Mouse (Mus musculus): ENCODE results near the gene Adcyap1r1. TPM values are rescaled to one million over a fixed set of nuclear protein-coding genes. Genes with fewer than 3 reads are reported as not detected.

Adcyap1r1 gene
- total and polyA plus RNA-seq, 3 experiments, result not detected

DNA sequence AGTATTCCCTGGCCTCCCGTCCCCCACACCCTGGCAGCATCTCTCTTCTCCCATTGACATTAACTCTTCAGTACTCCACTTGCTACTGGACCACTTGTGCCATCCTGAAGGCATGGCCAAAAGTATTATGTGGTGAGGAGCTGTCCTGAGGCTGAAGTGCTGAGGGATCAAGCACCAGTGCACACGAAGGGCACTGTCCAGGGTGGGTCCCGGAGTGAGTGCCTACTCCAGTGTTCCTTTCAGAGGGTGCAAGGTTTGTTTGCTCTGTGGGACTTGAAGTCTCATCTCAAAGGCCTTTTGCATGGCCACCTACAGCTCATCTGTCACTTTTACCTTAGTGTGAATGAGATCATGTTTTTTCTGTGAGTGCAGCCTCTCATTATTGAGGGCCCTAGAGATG lies 31.4 kb upstream of the Adcyap1r1 start:
- no peak for DNase-seq (ENCODE audit: low read depth, low spot score)
- Histone ChIP-seq H3K9ac (ENCODE audit: control insufficient read depth, low read depth, low read length, poor library complexity, severe bottlenecking) (no peak overlapping the region), H3K27ac (ENCODE audit: control insufficient read depth, low read depth, low read length) (no peak overlapping the region), H3K79me2 (ENCODE audit: control insufficient read depth, insufficient read depth, low read length, poor library complexity) (no peaks in the 10 kb centered on the region), H3K9me3 (replicated peaks; ENCODE audit: insufficient read depth, low read length) (no peaks in the 10 kb centered on the region), H3K27me3 (ENCODE audit: control insufficient read depth in 1 of 2, insufficient read depth in 2 of 2, low read length in 2 of 2) (no peaks in the 10 kb centered on the region), H3K36me3 (ENCODE audit: control insufficient read depth in 1 of 2, insufficient read depth in 2 of 2, low read length in 2 of 2) (no peaks in the 10 kb centered on the region), H3K4me1 (ENCODE audit: control insufficient read depth in 1 of 2, insufficient read depth in 2 of 2, low read length in 2 of 2) (no peaks in the 10 kb centered on the region), H3K4me3 (ENCODE audit: control insufficient read depth in 1 of 2, insufficient read depth in 1 of 2, low read depth in 2 of 2, low read length in 2 of 2) (no peak overlapping the region)
- TF ChIP-seq JUND (IDR thresholded peaks at IDR 0.05; ENCODE audit: low read depth, low read length) (no peak), TBP (IDR thresholded peaks at IDR 0.05; ENCODE audit: low read depth, low read length) (no peak), TCF12 (IDR thresholded peaks at IDR 0.05; ENCODE audit: low read depth, low read length) (no peak), POLR2AphosphoS5 (IDR thresholded peaks at IDR 0.05; ENCODE audit: borderline replicate concordance, low read depth, low read length) (no peak), SIN3A (IDR thresholded peaks at IDR 0.05; ENCODE audit: low read length) (no peak), POLR2AphosphoS2 (IDR thresholded peaks at IDR 0.05; ENCODE audit: low read length) (no peak), ZMIZ1 (IDR thresholded peaks at IDR 0.05; ENCODE audit: low read depth, low read length) (no peak), ZC3H11A (IDR thresholded peaks at IDR 0.05; ENCODE audit: low read depth, low read length) (no peak), ZKSCAN1 (IDR thresholded peaks at IDR 0.05; ENCODE audit: low read depth, low read length) (no peak), RAD21 (IDR thresholded peaks at IDR 0.05; ENCODE audit: low read depth, low read length) (no peak)

- Histone ChIP-seq H3K9ac (ENCODE audit: control insufficient read depth, low read depth, low read length, poor library complexity, severe bottlenecking) (no peak overlapping the region), H3K9me3 (replicated peaks; ENCODE audit: insufficient read depth, low read length) (no peaks in the 10 kb centered on the region), H3K27ac (ENCODE audit: control insufficient read depth, low read depth, low read length) (no peak overlapping the region), H3K4me1 (ENCODE audit: control insufficient read depth in 1 of 2, insufficient read depth in 2 of 2, low read length in 2 of 2) (no peaks in the 10 kb centered on the region), H3K27me3 (ENCODE audit: control insufficient read depth in 1 of 2, insufficient read depth in 2 of 2, low read length in 2 of 2) (no peaks in the 10 kb centered on the region), H3K36me3 (ENCODE audit: control insufficient read depth in 1 of 2, insufficient read depth in 2 of 2, low read length in 2 of 2) (no peaks in the 10 kb centered on the region), H3K4me3 (ENCODE audit: control insufficient read depth in 1 of 2, insufficient read depth in 1 of 2, low read depth in 2 of 2, low read length in 2 of 2) (no peak overlapping the region), H3K79me2 (ENCODE audit: control insufficient read depth, insufficient read depth, low read length, poor library complexity) (no peaks in the 10 kb centered on the region)
- TF ChIP-seq RCOR1 (IDR thresholded peaks at IDR 0.05; ENCODE audit: low read depth, low read length) (no peak), TAL1 (IDR thresholded peaks at IDR 0.05; ENCODE audit: low read length) (no peak), ETS1 (IDR thresholded peaks at IDR 0.05; ENCODE audit: low read depth, low read length) (no peak), MYC (IDR thresholded peaks at IDR 0.05; ENCODE audit: low read depth, low read length) (no peak), GATA1 (IDR thresholded peaks at IDR 0.05; ENCODE audit: low read depth, low read length) (no peak), EP300 (IDR thresholded peaks at IDR 0.05; ENCODE audit: low read depth in 1 of 2, low read length in 2 of 2) (no peak), POLR2AphosphoS5 (IDR thresholded peaks at IDR 0.05; ENCODE audit: borderline replicate concordance, low read depth, low read length) (no peak), USF1 (IDR thresholded peaks at IDR 0.05; ENCODE audit: low read depth, low read length) (no peak), E2F4 (IDR thresholded peaks at IDR 0.05; ENCODE audit: borderline replicate concordance, low read depth, low read length) (no peak), UBTF (IDR thresholded peaks at IDR 0.05; ENCODE audit: borderline replicate concordance, insufficient read depth, low read depth, low read length) (no peak), JUND (IDR thresholded peaks at IDR 0.05; ENCODE audit: low read depth, low read length) (no peak)
- DNase-seq (ENCODE audit: low read depth, low spot score), result no peak
These were observed 30.9 kb upstream of the Adcyap1r1 start for GRCm38 (mm10) chr6:55420869-55421361.
